Mouse (Mus musculus): ENCODE measurements at regions not wholly inside any gene's neighbourhood (a gene's known extent, or its start where the extent isn't known, plus 50 kb on each side); places are given as distances from the start of the nearest gene placed in this dataset.

DNA sequence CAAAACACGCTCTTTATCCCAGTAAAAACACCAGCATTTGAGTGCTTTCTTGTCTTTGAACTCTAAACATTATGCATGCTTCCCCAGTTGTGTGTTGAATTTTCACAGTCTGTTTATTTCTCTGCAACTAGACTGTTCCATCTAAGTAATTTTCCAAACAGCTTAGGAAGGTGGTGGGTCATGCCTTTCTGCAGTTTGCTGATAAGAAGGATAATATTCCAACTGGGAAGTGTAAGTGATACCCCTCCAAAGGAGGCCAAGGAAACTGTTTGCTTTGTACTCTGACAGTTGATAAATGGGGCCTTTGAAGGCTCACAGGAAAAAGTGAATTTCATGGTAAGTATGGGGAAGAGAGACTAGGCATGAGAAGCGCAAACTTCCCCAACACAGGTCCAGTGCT lies 1354.4 kb downstream of the Gsdmc2 start:
- Histone ChIP-seq H3ac (ENCODE audit: control insufficient read depth, insufficient read length) (no peak overlapping the region), H3K4me2 (ENCODE audit: low read depth) (no peak overlapping the region), H3K4me3 (no peak overlapping the region), H3K36me3 (ENCODE audit: control insufficient read depth, insufficient read depth) (no peaks in the 10 kb centered on the region), H3K27me3 (ENCODE audit: control insufficient read depth, insufficient read depth, insufficient read length) (no peaks in the 10 kb centered on the region), H3K79me2 (ENCODE audit: control insufficient read depth, insufficient read depth) (no peaks in the 10 kb centered on the region)
- TF ChIP-seq POLR2AphosphoS2 (IDR thresholded peaks at IDR 0.05; ENCODE audit: insufficient read length, low read depth) (no peak), USF1 (IDR thresholded peaks at IDR 0.05; ENCODE audit: low read depth) (no peak), POLR2A (IDR thresholded peaks at IDR 0.05; ENCODE audit: insufficient read length, low read depth) (no peak), MAX (IDR thresholded peaks at IDR 0.05; ENCODE audit: low read depth) (no peak), MYOG (IDR thresholded peaks at IDR 0.05; ENCODE audit: control insufficient read depth in 1 of 3, insufficient read depth in 1 of 3, insufficient read length in 2 of 3, low read depth in 2 of 3) (no peak), E2F4 (IDR thresholded peaks at IDR 0.05; ENCODE audit: insufficient read depth) (no peak), TCF12 (IDR thresholded peaks at IDR 0.05; ENCODE audit: insufficient read depth, poor library complexity, severe bottlenecking) (no peak), REST (IDR thresholded peaks at IDR 0.05; ENCODE audit: insufficient read depth, insufficient read length) (no peak)

DNA sequence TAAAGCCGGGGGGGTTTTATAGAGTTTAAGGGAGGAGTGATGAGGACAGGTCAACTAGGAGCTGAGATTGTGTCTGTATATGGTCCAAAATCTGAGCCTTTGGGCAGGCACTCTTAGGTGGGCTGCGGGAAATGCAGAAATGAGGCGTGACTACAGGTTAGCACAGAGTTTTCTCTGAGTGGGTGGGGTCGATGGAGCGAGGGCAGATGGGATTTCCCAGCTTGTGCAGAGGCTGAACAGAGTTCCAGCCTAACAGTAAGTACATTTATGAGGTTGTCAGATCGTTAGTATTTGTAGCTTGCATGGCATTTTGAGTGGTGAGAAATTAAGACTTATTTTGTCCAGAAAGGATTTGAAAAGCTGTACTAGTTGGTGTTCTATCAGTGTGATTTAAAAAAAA lies 1358.4 kb downstream of the Gsdmc2 start:
- Histone ChIP-seq H3K27me3 (ENCODE audit: control insufficient read depth, insufficient read depth, insufficient read length) (no peaks in the 10 kb centered on the region), H3K4me2 (ENCODE audit: low read depth) (no peak overlapping the region), H3K4me3 (no peak overlapping the region), H3K36me3 (ENCODE audit: control insufficient read depth, insufficient read depth) (no peaks in the 10 kb centered on the region), H3K79me2 (ENCODE audit: control insufficient read depth, insufficient read depth) (no peaks in the 10 kb centered on the region), H3ac (ENCODE audit: control insufficient read depth, insufficient read length) (no peak overlapping the region)
- TF ChIP-seq SRF (IDR thresholded peaks at IDR 0.05; ENCODE audit: control insufficient read depth, insufficient read length, low read depth) (no peak), USF1 (IDR thresholded peaks at IDR 0.05; ENCODE audit: low read depth) (no peak), POLR2AphosphoS2 (IDR thresholded peaks at IDR 0.05; ENCODE audit: insufficient read length, low read depth) (no peak)

DNA sequence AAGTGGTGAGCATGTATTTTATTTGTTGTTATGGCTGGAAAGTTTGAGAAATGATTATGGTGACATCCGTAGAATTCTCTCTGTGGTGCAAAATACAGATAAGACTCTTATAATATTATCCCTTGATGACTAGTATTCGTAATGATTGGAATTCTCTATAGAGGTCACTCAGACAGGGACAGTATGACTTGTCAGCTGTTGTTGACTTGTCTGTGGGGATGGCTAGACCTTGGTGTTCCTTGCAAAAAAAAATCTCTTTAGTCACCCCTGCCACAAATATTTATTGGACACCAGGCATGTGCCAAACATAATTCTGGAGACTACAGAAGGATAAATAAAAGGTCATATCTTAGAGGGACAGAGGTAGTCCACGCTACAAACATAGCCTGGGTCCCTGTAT lies 1360.6 kb downstream of the Gsdmc2 start:
- H3K4me2 ChIP-seq (ENCODE audit: low read depth): no peak overlapping the region
- no peak overlapping the region for H3ac ChIP-seq (ENCODE audit: control insufficient read depth, insufficient read length)
- H3K36me3 ChIP-seq (ENCODE audit: control insufficient read depth, insufficient read depth): no peaks in the 10 kb centered on the region
- no peak overlapping the region for H3K4me3 ChIP-seq
- H3K27me3 ChIP-seq (ENCODE audit: control insufficient read depth, insufficient read depth, insufficient read length): no peaks in the 10 kb centered on the region
- no peak for TF ChIP-seq TCF3 (IDR thresholded peaks at IDR 0.05; ENCODE audit: insufficient read length, low read depth)
- TF ChIP-seq MYOD1 (IDR thresholded peaks at IDR 0.05; ENCODE audit: control insufficient read depth in 1 of 3, insufficient read length in 2 of 3, low read depth in 2 of 3): peak; percentile 21 to 67 (median 65)
- no peak for TF ChIP-seq SRF (IDR thresholded peaks at IDR 0.05; ENCODE audit: control insufficient read depth, insufficient read length, low read depth)
- peak; percentile 22 for TF ChIP-seq TCF12 (IDR thresholded peaks at IDR 0.05; ENCODE audit: insufficient read depth, poor library complexity, severe bottlenecking)
- TF ChIP-seq MAX (IDR thresholded peaks at IDR 0.05; ENCODE audit: low read depth): no peak
- TF ChIP-seq MYOG (IDR thresholded peaks at IDR 0.05; ENCODE audit: control insufficient read depth in 1 of 3, insufficient read depth in 1 of 3, insufficient read length in 2 of 3, low read depth in 2 of 3): peak in 1 of 3 experiments; percentile 89
- no peak for TF ChIP-seq E2F4 (IDR thresholded peaks at IDR 0.05; ENCODE audit: insufficient read depth)
- TF ChIP-seq REST (IDR thresholded peaks at IDR 0.05; ENCODE audit: insufficient read depth, insufficient read length): no peak
- no peak for TF ChIP-seq POLR2A (IDR thresholded peaks at IDR 0.05; ENCODE audit: insufficient read length, low read depth)
- no peak for TF ChIP-seq USF1 (IDR thresholded peaks at IDR 0.05; ENCODE audit: low read depth)
- TF ChIP-seq CEBPB (IDR thresholded peaks at IDR 0.05; ENCODE audit: insufficient read depth, poor library complexity, severe bottlenecking): 0 out of 2 replicates have a peak, but pooled peaks have one; percentile 8
- TF ChIP-seq POLR2AphosphoS2 (IDR thresholded peaks at IDR 0.05; ENCODE audit: insufficient read length, low read depth): no peak
- no peaks in the 10 kb centered on the region for H3K79me2 ChIP-seq (ENCODE audit: control insufficient read depth, insufficient read depth)

DNA sequence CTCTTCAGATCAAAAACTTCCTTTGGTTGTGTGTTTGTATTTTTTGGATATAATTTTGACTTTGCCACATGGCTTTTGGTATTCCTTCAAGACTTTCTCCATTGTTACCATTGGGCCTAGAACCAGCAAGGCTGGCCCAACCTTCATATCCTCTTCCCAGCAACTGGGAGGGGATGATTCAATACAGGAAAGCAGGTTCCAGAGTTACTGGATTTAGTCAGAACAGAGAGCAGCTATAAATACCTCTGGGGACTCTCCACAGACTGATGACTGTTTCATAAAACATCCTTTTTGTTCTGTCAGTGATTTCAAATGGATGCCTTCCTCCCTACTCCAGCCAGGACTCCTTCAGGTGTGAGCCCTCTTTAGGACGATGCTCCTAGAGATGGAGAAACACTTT lies 1361.4 kb downstream of the Gsdmc2 start:
- Histone ChIP-seq H3K4me2 (ENCODE audit: low read depth) (no peak overlapping the region), H3K4me3 (no peak overlapping the region), H3K36me3 (ENCODE audit: control insufficient read depth, insufficient read depth) (no peaks in the 10 kb centered on the region), H3K27me3 (ENCODE audit: control insufficient read depth, insufficient read depth, insufficient read length) (no peaks in the 10 kb centered on the region), H3ac (ENCODE audit: control insufficient read depth, insufficient read length) (no peak overlapping the region), H3K79me2 (ENCODE audit: control insufficient read depth, insufficient read depth) (no peaks in the 10 kb centered on the region)
- no peak for TF ChIP-seq TCF12 (IDR thresholded peaks at IDR 0.05; ENCODE audit: insufficient read depth, poor library complexity, severe bottlenecking)
- TF ChIP-seq REST (IDR thresholded peaks at IDR 0.05; ENCODE audit: insufficient read depth, insufficient read length): no peak
- no peak for TF ChIP-seq E2F4 (IDR thresholded peaks at IDR 0.05; ENCODE audit: insufficient read depth)
- no peak for TF ChIP-seq MYOD1 (IDR thresholded peaks at IDR 0.05; ENCODE audit: control insufficient read depth in 1 of 3, insufficient read length in 2 of 3, low read depth in 2 of 3)
- no peak for TF ChIP-seq CEBPB (IDR thresholded peaks at IDR 0.05; ENCODE audit: insufficient read depth, poor library complexity, severe bottlenecking)
- TF ChIP-seq MYOG (IDR thresholded peaks at IDR 0.05; ENCODE audit: control insufficient read depth in 1 of 3, insufficient read depth in 1 of 3, insufficient read length in 2 of 3, low read depth in 2 of 3): no peak
- no peak for TF ChIP-seq MAX (IDR thresholded peaks at IDR 0.05; ENCODE audit: low read depth)
- no peak for TF ChIP-seq POLR2AphosphoS2 (IDR thresholded peaks at IDR 0.05; ENCODE audit: insufficient read length, low read depth)
- TF ChIP-seq TCF3 (IDR thresholded peaks at IDR 0.05; ENCODE audit: insufficient read length, low read depth): no peak
- no peak for TF ChIP-seq POLR2A (IDR thresholded peaks at IDR 0.05; ENCODE audit: insufficient read length, low read depth)
- no peak for TF ChIP-seq SRF (IDR thresholded peaks at IDR 0.05; ENCODE audit: control insufficient read depth, insufficient read length, low read depth)
- no peak for TF ChIP-seq USF1 (IDR thresholded peaks at IDR 0.05; ENCODE audit: low read depth)

DNA sequence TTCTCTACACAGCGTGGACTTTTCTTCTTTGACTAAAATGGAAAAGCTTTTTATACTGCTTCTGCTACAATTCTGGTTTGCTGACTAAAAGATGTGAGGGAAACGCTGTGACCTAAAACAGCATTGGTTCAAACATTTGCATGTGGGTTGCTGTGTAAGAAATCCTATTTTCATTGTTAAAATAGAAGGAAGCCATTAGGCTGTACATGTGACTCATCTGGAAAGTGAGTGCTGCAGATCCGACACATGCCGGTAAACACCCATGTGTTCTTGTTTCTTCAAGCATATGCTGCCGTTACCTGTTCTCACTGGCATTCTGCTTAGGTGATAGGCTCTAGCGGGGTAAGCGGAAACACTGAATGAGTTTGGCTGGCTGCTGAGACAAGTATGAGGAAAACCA lies 1362.6 kb downstream of the Gsdmc2 start:
- TF ChIP-seq E2F4 (IDR thresholded peaks at IDR 0.05; ENCODE audit: insufficient read depth): no peak
- no peak for TF ChIP-seq USF1 (IDR thresholded peaks at IDR 0.05; ENCODE audit: low read depth)
- TF ChIP-seq MAX (IDR thresholded peaks at IDR 0.05; ENCODE audit: low read depth): no peak
- TF ChIP-seq POLR2A (IDR thresholded peaks at IDR 0.05; ENCODE audit: insufficient read length, low read depth): no peak
- no peak for TF ChIP-seq SRF (IDR thresholded peaks at IDR 0.05; ENCODE audit: control insufficient read depth, insufficient read length, low read depth)
- TF ChIP-seq POLR2AphosphoS2 (IDR thresholded peaks at IDR 0.05; ENCODE audit: insufficient read length, low read depth): no peak
- no peak for TF ChIP-seq MYOG (IDR thresholded peaks at IDR 0.05; ENCODE audit: control insufficient read depth in 1 of 3, insufficient read depth in 1 of 3, insufficient read length in 2 of 3, low read depth in 2 of 3)
- no peak for TF ChIP-seq TCF3 (IDR thresholded peaks at IDR 0.05; ENCODE audit: insufficient read length, low read depth)
- no peak for TF ChIP-seq CEBPB (IDR thresholded peaks at IDR 0.05; ENCODE audit: insufficient read depth, poor library complexity, severe bottlenecking)
- TF ChIP-seq TCF12 (IDR thresholded peaks at IDR 0.05; ENCODE audit: insufficient read depth, poor library complexity, severe bottlenecking): no peak
- no peak for TF ChIP-seq MYOD1 (IDR thresholded peaks at IDR 0.05; ENCODE audit: control insufficient read depth in 1 of 3, insufficient read length in 2 of 3, low read depth in 2 of 3)
- TF ChIP-seq REST (IDR thresholded peaks at IDR 0.05; ENCODE audit: insufficient read depth, insufficient read length): no peak
- Histone ChIP-seq H3K79me2 (ENCODE audit: control insufficient read depth, insufficient read depth) (no peaks in the 10 kb centered on the region), H3K4me2 (ENCODE audit: low read depth) (no peak overlapping the region), H3K36me3 (ENCODE audit: control insufficient read depth, insufficient read depth) (no peaks in the 10 kb centered on the region), H3K4me3 (no peak overlapping the region), H3ac (ENCODE audit: control insufficient read depth, insufficient read length) (no peak overlapping the region), H3K27me3 (ENCODE audit: control insufficient read depth, insufficient read depth, insufficient read length) (no peaks in the 10 kb centered on the region)
